Mouse (Mus musculus) neutrophil, adult 5-6 weeks (primary cell): ENCODE results near the gene Vmn2r109. TPM values are rescaled to one million over a fixed set of nuclear protein-coding genes. Genes with fewer than 3 reads are reported as not detected.
"Not testable (repeated sequence)": the region's sequence is repeated elsewhere in the genome, so short reads cannot be mapped to it uniquely, and the experiment has no call there.

ENCODE experiments used
- ATAC-seq: fragments of 151-379, 151-347 bp; 2 replicates; pipeline ENCODE4 v1.8.0; 2017; ENCODE audit warnings: mild to moderate bottlenecking, moderate TSS enrichment; ENCODE audit not compliant: insufficient number of reproducible peaks, poor library complexity, low FRiP score, severe bottlenecking; ENCODE audit errors: extremely low read depth
- total RNA-seq: library from RNA; stranded (forward); fragments of 200-1000 nt; gene quantifications from 2 replicates; pipeline ENCODE4 v1.2.3, GENCODE M21; 2017

Vmn2r109 gene
- total RNA-seq = not detected in 2 replicates

DNA sequence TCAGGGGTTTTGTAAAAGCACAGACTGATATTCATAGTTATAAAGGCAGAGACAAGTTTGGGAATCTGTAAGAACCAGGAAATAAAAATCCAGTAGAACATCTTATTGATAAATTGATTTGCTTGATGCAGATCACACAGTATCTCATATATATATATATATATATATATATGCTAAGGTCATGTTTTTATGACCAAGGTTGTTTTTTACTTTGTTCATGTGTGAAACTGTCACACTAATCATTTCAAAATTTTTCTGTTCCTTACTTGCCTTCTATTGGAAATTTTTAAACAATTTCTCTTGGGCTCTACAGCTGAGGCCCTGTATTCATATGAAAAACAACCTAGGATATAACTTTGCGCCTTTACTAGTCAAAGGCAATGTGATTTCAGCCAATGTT lies at the start of gene Vmn2r109:
TSS of gene Vmn2r109 (minus strand) at position 101 of the 400 bp plus-strand sequence.
- no peak for ATAC-seq

GRCm38 (mm10) chr17:20596323-20596722 lies 31.8 kb upstream of the Vmn2r109 start, which contains the start of gene Vmn2r110:
Gene Vmn2r110, minus strand, starts transcription at chr17:20596423.
- ATAC-seq = no peak

DNA sequence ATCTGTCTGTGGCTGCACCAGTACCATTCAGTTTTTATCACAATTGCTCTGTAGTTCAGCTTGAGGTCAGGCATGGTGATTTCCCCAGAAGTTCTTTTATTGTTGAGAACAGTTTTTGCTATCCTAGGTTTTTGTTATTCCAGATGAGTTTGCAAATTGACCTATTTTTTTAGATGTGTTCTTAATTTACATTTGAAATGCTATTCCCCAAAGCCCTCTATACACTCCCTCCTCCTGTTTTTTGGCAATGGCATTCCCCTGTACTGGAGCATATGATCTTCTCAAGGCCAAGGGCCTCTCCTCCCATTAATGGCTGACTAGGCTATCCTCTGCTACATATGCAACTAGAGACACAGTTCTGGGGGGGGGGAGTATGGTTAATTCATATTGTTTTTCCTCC lies 56.3 kb downstream of the Vmn2r109 start:
- ATAC-seq = not testable (repeated sequence)

DNA sequence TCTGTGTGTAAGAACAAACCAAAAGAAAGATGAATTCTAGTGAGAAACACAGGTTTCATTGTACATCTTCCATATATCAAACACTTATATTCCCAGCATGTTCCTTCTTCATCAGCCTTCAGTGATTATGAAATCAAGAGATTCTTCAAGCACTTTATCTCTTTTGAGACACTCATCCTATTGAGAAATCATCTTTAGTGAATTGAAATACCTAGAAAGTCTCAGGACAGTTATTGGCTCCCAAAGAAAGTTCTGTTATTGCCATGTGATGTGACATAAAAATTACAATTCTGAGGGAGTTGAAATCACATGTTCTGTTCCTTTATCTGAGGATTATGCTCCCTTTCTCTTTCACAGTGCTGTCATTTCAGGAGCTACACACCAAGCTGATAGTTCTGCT lies 66.7 kb downstream of the Vmn2r109 start, which contains the start of gene Vmn1r225:
TSS of gene Vmn1r225 (plus strand) at position 301 of the 400 bp plus-strand sequence.
- no peak for ATAC-seq

Other genes with a start within 250 kb of the Vmn2r109 start
- not detected in 2 replicates for gene Vmn2r107, start 219.5 kb downstream of the Vmn2r109 start, total RNA-seq
- 0.12 TPM in 2 replicates for gene Vmn1r224, start 150.6 kb downstream of the Vmn2r109 start, total RNA-seq
- not detected in 2 replicates for gene Vmn2r108, start 83.4 kb downstream of the Vmn2r109 start, total RNA-seq
- not detected in 2 replicates for gene Vmn1r225, start 66.6 kb downstream of the Vmn2r109 start, total RNA-seq
- not detected in 2 replicates for gene Vmn2r110, start 31.7 kb upstream of the Vmn2r109 start, total RNA-seq
- gene Fpr-rs3, start 60.1 kb upstream of the Vmn2r109 start, total RNA-seq = not detected in 2 replicates
- not detected in 2 replicates for gene Vmn1r226, start 118.1 kb upstream of the Vmn2r109 start, total RNA-seq
- gene Vmn1r227, start 165.1 kb upstream of the Vmn2r109 start, total RNA-seq = 0.37 TPM in 1 of 2 replicates, not detected in the other
- 0.12 TPM in 1 of 2 replicates, not detected in the other for gene Vmn1r228, start 221.4 kb upstream of the Vmn2r109 start, total RNA-seq
- gene Vmn1r229, start 246.8 kb upstream of the Vmn2r109 start, total RNA-seq = 0.12 TPM in 1 of 2 replicates, not detected in the other